Mouse (Mus musculus): ENCODE measurements at regions not wholly inside any gene's neighbourhood (a gene's known extent, or its start where the extent isn't known, plus 50 kb on each side); places are given as distances from the start of the nearest gene placed in this dataset.

GRCm38 (mm10) chr14:58656212-58656934 lies 486.3 kb downstream of the 1700129C05Rik start:
- Histone ChIP-seq H3K27me3 (ENCODE audit: control insufficient read depth, insufficient read depth, insufficient read length) (no peaks in the 10 kb centered on the region), H3K79me2 (ENCODE audit: control insufficient read depth, insufficient read depth) (no peaks in the 10 kb centered on the region), H3K4me3 (ENCODE audit: insufficient read depth, poor library complexity, severe bottlenecking) (no peak overlapping the region), H3ac (ENCODE audit: control insufficient read depth, insufficient read length, low read depth) (no peak overlapping the region), H3K79me3 (ENCODE audit: low read depth) (no peaks in the 10 kb centered on the region), H3K36me3 (ENCODE audit: control insufficient read depth, insufficient read depth) (no peaks in the 10 kb centered on the region)
- no peak for TF ChIP-seq MYOD1 (IDR thresholded peaks at IDR 0.05; ENCODE audit: control insufficient read depth, insufficient read length, low read depth)
- TF ChIP-seq FOSL1 (IDR thresholded peaks at IDR 0.05; ENCODE audit: insufficient read depth, low read length, poor library complexity, severe bottlenecking) = no peak
- no peak for TF ChIP-seq CEBPB (IDR thresholded peaks at IDR 0.05; ENCODE audit: low read depth)
- TF ChIP-seq MYOG (IDR thresholded peaks at IDR 0.05; ENCODE audit: control insufficient read depth, extremely low read depth, insufficient read length) = no peak
- no peak for TF ChIP-seq CTCF (IDR thresholded peaks at IDR 0.05; ENCODE audit: control insufficient read depth, insufficient read depth, insufficient read length)
- TF ChIP-seq MAX (IDR thresholded peaks at IDR 0.05) = no peak
- no peak for TF ChIP-seq USF1 (IDR thresholded peaks at IDR 0.05; ENCODE audit: low read depth)

GRCm38 (mm10) chr14:58653026-58653425 lies 489.7 kb downstream of the 1700129C05Rik start:
- no peaks in the 10 kb centered on the region for H3K79me3 ChIP-seq (ENCODE audit: low read depth)
- TF ChIP-seq USF1 (IDR thresholded peaks at IDR 0.05; ENCODE audit: low read depth) (no peak), CTCF (IDR thresholded peaks at IDR 0.05; ENCODE audit: control insufficient read depth, insufficient read depth, insufficient read length) (no peak), FOSL1 (IDR thresholded peaks at IDR 0.05; ENCODE audit: insufficient read depth, low read length, poor library complexity, severe bottlenecking) (no peak), MYOD1 (IDR thresholded peaks at IDR 0.05; ENCODE audit: control insufficient read depth, insufficient read length, low read depth) (no peak), MYOG (IDR thresholded peaks at IDR 0.05; ENCODE audit: control insufficient read depth, extremely low read depth, insufficient read length) (no peak), CEBPB (IDR thresholded peaks at IDR 0.05; ENCODE audit: low read depth) (no peak)

GRCm38 (mm10) chr14:58652004-58652403 lies 490.7 kb downstream of the 1700129C05Rik start:
- H3ac ChIP-seq (ENCODE audit: control insufficient read depth, insufficient read length, low read depth) = no peak overlapping the region
- TF ChIP-seq MYOG (IDR thresholded peaks at IDR 0.05; ENCODE audit: control insufficient read depth, extremely low read depth, insufficient read length) (no peak), USF1 (IDR thresholded peaks at IDR 0.05; ENCODE audit: low read depth) (peak; percentile 24), MAX (IDR thresholded peaks at IDR 0.05) (no peak), CTCF (IDR thresholded peaks at IDR 0.05; ENCODE audit: control insufficient read depth, insufficient read depth, insufficient read length) (no peak)
- H3K27me3 ChIP-seq (ENCODE audit: control insufficient read depth, insufficient read depth, insufficient read length) = no peaks in the 10 kb centered on the region

More at GRCm38 (mm10) chr14:58653026-58653425, 489.7 kb downstream of the 1700129C05Rik start:
- Histone ChIP-seq H3K4me3 (ENCODE audit: insufficient read depth, poor library complexity, severe bottlenecking) (no peak overlapping the region), H3K36me3 (ENCODE audit: control insufficient read depth, insufficient read depth) (no peaks in the 10 kb centered on the region), H3K27me3 (ENCODE audit: control insufficient read depth, insufficient read depth, insufficient read length) (no peaks in the 10 kb centered on the region), H3K79me2 (ENCODE audit: control insufficient read depth, insufficient read depth) (no peaks in the 10 kb centered on the region), H3ac (ENCODE audit: control insufficient read depth, insufficient read length, low read depth) (no peak overlapping the region)

GRCm38 (mm10) chr14:58651210-58651609 lies 491.5 kb downstream of the 1700129C05Rik start:
- Histone ChIP-seq H3K27me3 (ENCODE audit: control insufficient read depth, insufficient read depth, insufficient read length) (no peaks in the 10 kb centered on the region), H3K79me3 (ENCODE audit: low read depth) (no peaks in the 10 kb centered on the region), H3K79me2 (ENCODE audit: control insufficient read depth, insufficient read depth) (no peaks in the 10 kb centered on the region), H3ac (ENCODE audit: control insufficient read depth, insufficient read length, low read depth) (no peak overlapping the region), H3K36me3 (ENCODE audit: control insufficient read depth, insufficient read depth) (no peaks in the 10 kb centered on the region), H3K4me3 (ENCODE audit: insufficient read depth, poor library complexity, severe bottlenecking) (no peak overlapping the region)
- TF ChIP-seq CTCF (IDR thresholded peaks at IDR 0.05; ENCODE audit: control insufficient read depth, insufficient read depth, insufficient read length) (no peak), CEBPB (IDR thresholded peaks at IDR 0.05; ENCODE audit: low read depth) (no peak), FOSL1 (IDR thresholded peaks at IDR 0.05; ENCODE audit: insufficient read depth, low read length, poor library complexity, severe bottlenecking) (no peak), USF1 (IDR thresholded peaks at IDR 0.05; ENCODE audit: low read depth) (no peak), MYOD1 (IDR thresholded peaks at IDR 0.05; ENCODE audit: control insufficient read depth, insufficient read length, low read depth) (no peak), MAX (IDR thresholded peaks at IDR 0.05) (no peak), MYOG (IDR thresholded peaks at IDR 0.05; ENCODE audit: control insufficient read depth, extremely low read depth, insufficient read length) (no peak)

More at GRCm38 (mm10) chr14:58652004-58652403, 490.7 kb downstream of the 1700129C05Rik start:
- Histone ChIP-seq H3K4me3 (ENCODE audit: insufficient read depth, poor library complexity, severe bottlenecking) (no peak overlapping the region), H3K79me2 (ENCODE audit: control insufficient read depth, insufficient read depth) (no peaks in the 10 kb centered on the region), H3K79me3 (ENCODE audit: low read depth) (no peaks in the 10 kb centered on the region), H3K36me3 (ENCODE audit: control insufficient read depth, insufficient read depth) (no peaks in the 10 kb centered on the region)

GRCm38 (mm10) chr14:58638337-58638696 lies 504.4 kb downstream of the 1700129C05Rik start:
- no peaks in the 10 kb centered on the region for H3K79me3 ChIP-seq (ENCODE audit: low read depth)
- H3K79me2 ChIP-seq (ENCODE audit: control insufficient read depth, insufficient read depth) = no peaks in the 10 kb centered on the region
- no peaks in the 10 kb centered on the region for H3K27me3 ChIP-seq (ENCODE audit: control insufficient read depth, insufficient read depth, insufficient read length)
- no peak overlapping the region for H3ac ChIP-seq (ENCODE audit: control insufficient read depth, insufficient read length, low read depth)
- H3K36me3 ChIP-seq (ENCODE audit: control insufficient read depth, insufficient read depth) = no peaks in the 10 kb centered on the region
- TF ChIP-seq CEBPB (IDR thresholded peaks at IDR 0.05; ENCODE audit: low read depth) (no peak), MAX (IDR thresholded peaks at IDR 0.05) (no peak), MYOG (IDR thresholded peaks at IDR 0.05; ENCODE audit: control insufficient read depth, extremely low read depth, insufficient read length) (no peak), CTCF (IDR thresholded peaks at IDR 0.05; ENCODE audit: control insufficient read depth, insufficient read depth, insufficient read length) (no peak)
- no peak overlapping the region for H3K4me3 ChIP-seq (ENCODE audit: insufficient read depth, poor library complexity, severe bottlenecking)

Data from C2C12 (cell line).